In the genomic region with DNA sequence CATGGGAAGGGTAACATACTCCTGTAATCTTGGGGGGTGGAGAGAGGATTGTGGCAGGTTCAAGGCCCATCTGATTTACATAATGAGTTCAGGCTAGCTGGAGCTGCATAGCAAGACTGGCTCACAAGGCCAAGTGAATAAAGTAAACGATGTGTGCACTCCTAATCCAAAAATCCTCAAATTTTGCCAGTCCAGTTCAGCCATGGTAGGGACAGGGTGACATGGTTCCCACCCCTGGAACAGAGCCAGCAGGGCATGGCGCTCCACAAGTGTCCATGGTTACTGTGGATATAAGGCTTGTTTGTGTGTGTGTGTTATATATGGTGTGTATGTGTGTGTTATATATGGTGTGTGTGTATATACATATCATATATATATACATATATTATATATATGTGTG, we compare ENCODE assay signal across 34 mouse cellular contexts. TPM values are rescaled to one million over a fixed set of nuclear protein-coding genes. Genes with fewer than 3 reads are reported as not detected.
"Had no signal": no experiment of that assay in that cellular context is flagged by ENCODE, and none has a peak within 500 bp of the region (broad histone marks: within the 10 kb centered on the region; RNA-seq: fewer than 3 reads in every experiment).

No protein-coding gene starts in this region.

- H3K4me2 ChIP-seq: heart, embryonic 12.5 days; heart, embryonic 13.5 days; heart, embryonic 15.5 days; hindbrain, embryonic 12.5 days; hindbrain, embryonic 13.5 days; hindbrain, embryonic 14.5 days; hindbrain, embryonic 15.5 days; intestine, embryonic 15.5 days; kidney, embryonic 15.5 days had no signal

- H3K4me3 ChIP-seq: heart, embryonic 12.5 days; heart, embryonic 13.5 days; heart, embryonic 15.5 days; hindbrain, embryonic 10.5 days; hindbrain, embryonic 12.5 days; hindbrain, embryonic 13.5 days; hindbrain, embryonic 15.5 days; intestine, embryonic 15.5 days; kidney, embryonic 15.5 days; layer of hippocampus, adult 2 months; left cerebral cortex, adult 2 months had no signal

- H3K9me3 ChIP-seq: heart, embryonic 13.5 days; intestine, embryonic 15.5 days; kidney, embryonic 15.5 days had no signal

- H3K36me3 ChIP-seq: heart, embryonic 12.5 days; heart, embryonic 13.5 days; heart, embryonic 15.5 days; hindbrain, embryonic 10.5 days; hindbrain, embryonic 12.5 days; hindbrain, embryonic 13.5 days; hindbrain, embryonic 15.5 days; intestine, embryonic 15.5 days; kidney, embryonic 15.5 days had no signal

- H3K9ac ChIP-seq: heart, embryonic 12.5 days; heart, embryonic 13.5 days; heart, embryonic 15.5 days; hindbrain, embryonic 12.5 days; hindbrain, embryonic 13.5 days; hindbrain, embryonic 14.5 days; hindbrain, embryonic 15.5 days; intestine, embryonic 15.5 days; kidney, embryonic 15.5 days had no signal

- ATAC-seq: hindbrain, embryonic 16.5 days; hindbrain, postnatal 0 days; inflammation-experienced regulatory T-cells, adult 6 months; intestine, embryonic 15.5 days; intestine, embryonic 16.5 days; intestine, postnatal 0 days had no signal

- DNase-seq: heart, postnatal 10 days; heart, postnatal 14 days; heart, postnatal 36 days; heart, postnatal 4 days; kidney, adult 11 months; kidney, adult 18-20 months; kidney, adult 2 months; kidney, adult 8-10 months; kidney, adult 9 months; kidney, postnatal 10 days; kidney, postnatal 14 days; kidney, postnatal 25 days; kidney, postnatal 36 days; kidney, postnatal 4 days; layer of hippocampus, adult 9-11 months; layer of hippocampus, postnatal 36 days had no signal

- H3K27me3 ChIP-seq: heart, embryonic 12.5 days; heart, embryonic 13.5 days; heart, embryonic 15.5 days; hindbrain, embryonic 12.5 days; hindbrain, embryonic 13.5 days; hindbrain, embryonic 15.5 days; intestine, embryonic 15.5 days; kidney, embryonic 15.5 days had no signal

- H3K27ac ChIP-seq: heart, embryonic 13.5 days; heart, embryonic 15.5 days; hindbrain, embryonic 10.5 days; hindbrain, embryonic 12.5 days; hindbrain, embryonic 13.5 days; hindbrain, embryonic 14.5 days; hindbrain, embryonic 15.5 days; hindbrain, postnatal 0 days; intestine, embryonic 15.5 days; kidney, embryonic 15.5 days; kidney, postnatal 0 days; layer of hippocampus, adult 2 months; left cerebral cortex, adult 2 months had no signal

- H3K4me1 ChIP-seq: heart, embryonic 12.5 days; heart, embryonic 13.5 days; heart, embryonic 15.5 days; hindbrain, embryonic 10.5 days; hindbrain, embryonic 12.5 days; hindbrain, embryonic 13.5 days; hindbrain, embryonic 15.5 days; intestine, embryonic 15.5 days; kidney, embryonic 15.5 days had no signal

RNA-seq across cellular contexts. Expression of a gene that starts 51.8 kb away (rescaled TPM):
- total RNA-seq: layer of hippocampus, adult 2 months had no signal
- polyA plus RNA-seq: hindbrain, embryonic 14.5 days had no signal
